Mouse (Mus musculus): ENCODE measurements around the gene Cpa4. TPM values are rescaled to one million over a fixed set of nuclear protein-coding genes. Genes with fewer than 3 reads are reported as not detected.

Cpa4 gene
- not detected for total RNA-seq (2021)

DNA sequence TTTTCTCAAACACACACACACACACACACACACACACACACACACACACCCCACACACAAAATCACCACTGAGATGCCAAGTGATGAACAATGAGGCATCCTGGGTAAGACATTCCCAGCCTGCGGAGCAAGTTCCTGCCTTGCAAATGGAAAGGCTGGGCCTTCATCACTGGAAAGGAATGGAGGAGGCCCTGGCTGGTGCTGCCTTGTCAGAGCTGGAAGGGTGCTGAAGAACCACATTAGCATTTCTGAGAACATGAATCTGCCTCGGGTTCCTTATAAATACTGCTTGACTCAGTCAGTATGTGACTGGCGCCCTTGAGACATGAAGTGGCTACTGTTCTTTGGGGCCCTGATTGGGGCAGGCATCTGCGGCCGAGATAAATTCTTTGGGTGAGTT, at the start of gene Cpa4:
Gene Cpa4 (plus strand): TSS at position 301 of the 400 bp plus-strand sequence.
- no peak for DNase-seq (ENCODE audit: extremely low spot score in 1 of 2, low spot score in 1 of 2)

DNA sequence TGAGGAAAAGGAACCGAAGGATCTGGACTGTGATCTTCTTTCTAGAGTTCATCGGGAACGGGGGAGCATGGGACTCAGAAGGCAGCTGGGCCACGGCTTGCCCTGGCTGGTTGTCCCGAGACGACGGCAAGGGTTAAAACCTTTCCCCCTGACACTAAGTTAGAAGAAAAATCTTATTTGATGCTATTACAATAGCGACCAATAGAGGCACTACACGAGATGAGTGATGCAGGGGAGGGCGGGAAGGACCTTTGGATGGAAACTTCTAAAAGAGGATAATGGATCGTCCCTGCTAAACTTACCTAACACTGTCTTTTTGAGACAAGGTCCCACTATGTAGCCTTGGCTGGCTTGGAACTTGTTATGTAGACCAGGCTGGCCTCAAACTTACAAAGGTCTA, 47.8 kb upstream of the Cpa4 start:
- no peak for DNase-seq (ENCODE audit: extremely low spot score in 1 of 2, low spot score in 1 of 2)

DNA sequence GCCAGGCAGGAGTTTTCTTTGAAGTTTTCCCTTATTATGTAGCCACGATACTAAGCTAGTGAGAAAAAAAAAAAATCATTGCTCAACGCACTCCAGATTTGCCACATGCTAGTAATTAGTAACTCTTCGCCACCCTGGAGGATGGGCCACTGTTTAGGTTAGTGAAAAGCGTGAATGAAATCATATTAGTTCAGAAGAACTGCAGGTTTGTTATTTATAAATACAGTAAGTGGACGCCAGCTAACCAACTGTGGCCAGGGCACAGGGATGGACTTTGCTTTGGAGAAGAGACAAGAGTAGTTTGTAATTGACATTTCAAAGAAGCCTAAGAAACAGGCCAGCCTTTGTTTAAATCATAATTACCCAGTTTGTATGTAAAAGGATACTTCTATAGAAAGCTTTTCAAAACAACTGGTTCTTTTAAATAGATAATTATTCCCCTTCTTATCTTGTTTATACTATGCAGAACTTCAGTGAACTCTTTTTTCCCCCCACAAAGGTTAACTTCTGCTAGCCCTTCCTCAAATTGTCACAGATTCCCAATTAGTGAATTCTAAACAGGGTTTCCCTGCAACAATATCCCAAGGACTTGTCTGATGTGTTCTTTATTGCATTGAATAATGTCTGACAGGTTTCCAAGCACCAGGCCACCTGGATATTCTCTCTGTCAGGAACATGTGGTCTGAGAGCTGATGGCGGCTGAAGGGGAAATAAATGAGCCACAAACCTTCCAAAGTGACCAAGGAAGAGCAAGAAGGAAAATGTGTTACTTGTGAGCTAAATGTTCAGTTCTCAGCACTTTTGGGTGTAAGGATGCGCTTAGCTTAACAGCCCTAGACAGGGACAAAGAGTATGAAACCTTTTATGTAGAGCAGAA, 42.5 kb upstream of the Cpa4 start:
- no peak for DNase-seq (ENCODE audit: extremely low spot score in 1 of 2, low spot score in 1 of 2)

DNA sequence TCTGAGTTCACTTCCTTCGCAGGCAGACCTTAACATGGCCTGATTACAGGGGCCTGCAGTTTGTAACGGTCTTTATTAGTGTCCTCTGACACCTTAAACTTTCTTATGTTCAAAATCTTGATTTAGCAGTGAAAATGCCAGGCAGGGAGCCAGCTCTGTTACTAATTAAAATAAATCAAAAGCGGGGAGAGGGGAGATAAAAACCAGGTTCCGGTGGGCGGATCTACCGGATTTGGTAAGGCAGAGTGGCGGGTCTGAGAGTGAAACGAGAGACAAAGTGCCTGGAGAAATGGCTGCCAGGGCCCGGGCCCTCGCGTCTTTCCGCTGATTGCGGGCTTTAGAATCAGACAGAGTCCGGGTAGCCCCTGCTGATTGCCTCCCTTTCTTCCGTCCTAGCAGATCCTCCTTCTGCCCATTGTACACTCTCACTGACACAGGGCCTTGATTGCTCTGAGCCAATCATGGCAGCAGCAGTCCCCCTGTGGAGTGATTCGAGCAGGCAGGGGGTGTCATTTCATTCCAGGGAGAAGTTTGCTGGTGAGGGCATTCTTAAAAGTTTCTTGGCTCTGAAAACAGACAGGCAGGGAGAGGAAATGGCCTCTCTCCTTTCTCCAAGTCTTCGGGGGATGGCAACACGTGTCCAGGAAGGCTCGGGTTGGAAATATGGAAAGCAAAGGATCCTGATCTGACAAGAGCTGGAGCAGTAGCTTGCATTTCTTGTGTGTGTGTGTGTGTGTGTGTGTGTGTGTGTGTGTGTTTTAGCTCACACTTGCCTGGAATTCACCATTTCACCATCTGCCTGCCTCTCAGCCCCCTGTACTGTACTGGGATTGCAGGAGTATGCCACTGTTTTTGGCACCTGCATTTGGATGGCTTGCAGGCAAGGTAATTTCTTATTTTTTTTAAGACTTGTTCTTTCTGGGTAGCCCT, 41.3 kb upstream of the Cpa4 start:
- no peak for DNase-seq (ENCODE audit: extremely low spot score in 1 of 2, low spot score in 1 of 2)

DNA sequence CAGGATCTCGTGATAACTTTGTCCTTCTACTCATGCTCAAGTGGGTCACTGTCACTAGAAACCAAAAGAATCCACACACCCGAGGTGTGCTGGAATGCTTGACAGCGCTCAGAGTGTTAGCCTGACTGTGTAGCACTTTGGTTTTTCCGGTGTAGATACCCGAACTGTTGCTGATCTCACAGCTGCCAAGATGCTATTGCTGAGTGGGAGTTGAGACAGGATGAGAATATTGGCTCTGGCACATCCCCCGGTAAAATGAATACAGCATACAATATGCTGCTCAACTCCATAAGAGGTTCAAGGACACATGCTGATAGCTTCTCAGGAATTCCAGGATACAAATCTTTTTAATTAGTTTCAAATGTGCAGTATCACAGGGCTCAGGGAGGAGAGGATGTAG, 39.4 kb upstream of the Cpa4 start:
- DNase-seq (ENCODE audit: extremely low spot score in 1 of 2, low spot score in 1 of 2): no peak

DNA sequence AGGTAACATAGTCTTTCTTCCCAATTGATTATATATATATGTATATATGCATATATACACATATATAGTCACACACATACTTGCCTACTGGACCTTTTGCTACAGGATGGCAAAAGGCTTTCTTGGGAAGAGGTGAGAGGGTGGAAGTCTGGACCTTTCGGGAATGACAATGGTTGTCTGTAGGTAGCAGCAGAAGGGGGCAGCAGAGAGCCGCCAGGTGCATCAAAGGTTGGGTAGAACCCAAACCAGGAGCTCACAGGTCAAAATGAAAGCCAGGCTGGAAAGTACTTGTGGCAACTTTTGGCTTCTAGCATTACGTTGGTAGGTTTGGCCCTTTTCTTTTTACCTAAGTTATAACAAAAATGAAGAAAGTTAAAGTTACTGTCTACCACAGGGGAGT, 32.8 kb upstream of the Cpa4 start:
- peak in 1 of 2 experiments; percentile 43 for DNase-seq (ENCODE audit: extremely low spot score in 1 of 2, low spot score in 1 of 2)

DNA sequence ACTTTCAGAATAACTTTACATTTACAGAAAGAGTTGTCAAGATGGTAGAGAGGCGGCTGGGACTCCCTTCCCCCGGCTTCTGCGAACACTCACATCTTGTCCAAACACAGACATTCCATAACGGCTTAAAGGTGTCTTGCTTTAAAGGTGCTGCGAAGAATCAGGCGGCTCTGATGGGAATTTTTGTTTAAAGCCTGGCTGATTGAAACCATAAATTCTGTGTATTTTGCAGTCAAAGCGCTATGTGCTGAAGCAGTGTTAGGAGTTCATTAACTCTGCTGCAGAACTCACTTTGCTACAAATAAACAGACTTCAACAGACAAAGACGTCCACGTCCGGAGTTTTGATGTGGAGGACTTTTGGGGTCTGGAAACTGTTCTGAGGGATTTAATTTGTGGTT, 29.9 kb upstream of the Cpa4 start:
- DNase-seq (ENCODE audit: extremely low spot score in 1 of 2, low spot score in 1 of 2): no peak

DNA sequence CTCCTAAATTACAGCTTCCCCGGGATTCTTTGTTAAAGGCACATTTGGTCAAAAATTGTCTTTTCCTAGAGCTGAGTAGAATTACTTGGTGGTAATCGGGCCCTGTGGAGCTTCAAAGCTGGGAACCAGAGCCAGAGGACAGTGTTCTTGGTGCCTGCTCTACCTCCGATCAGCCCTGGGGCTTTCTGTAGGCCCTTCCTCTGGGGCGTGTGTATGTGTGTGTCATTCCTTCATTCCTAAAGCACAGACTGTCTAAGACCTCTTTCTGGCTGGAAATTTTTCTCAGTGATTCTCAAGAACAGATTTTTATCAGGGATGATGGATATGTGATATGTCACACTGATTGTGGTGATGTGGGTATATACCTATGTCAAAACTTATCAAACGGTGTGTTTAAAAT, 29.4 kb upstream of the Cpa4 start:
- DNase-seq (ENCODE audit: extremely low spot score in 1 of 2, low spot score in 1 of 2): no peak

DNA sequence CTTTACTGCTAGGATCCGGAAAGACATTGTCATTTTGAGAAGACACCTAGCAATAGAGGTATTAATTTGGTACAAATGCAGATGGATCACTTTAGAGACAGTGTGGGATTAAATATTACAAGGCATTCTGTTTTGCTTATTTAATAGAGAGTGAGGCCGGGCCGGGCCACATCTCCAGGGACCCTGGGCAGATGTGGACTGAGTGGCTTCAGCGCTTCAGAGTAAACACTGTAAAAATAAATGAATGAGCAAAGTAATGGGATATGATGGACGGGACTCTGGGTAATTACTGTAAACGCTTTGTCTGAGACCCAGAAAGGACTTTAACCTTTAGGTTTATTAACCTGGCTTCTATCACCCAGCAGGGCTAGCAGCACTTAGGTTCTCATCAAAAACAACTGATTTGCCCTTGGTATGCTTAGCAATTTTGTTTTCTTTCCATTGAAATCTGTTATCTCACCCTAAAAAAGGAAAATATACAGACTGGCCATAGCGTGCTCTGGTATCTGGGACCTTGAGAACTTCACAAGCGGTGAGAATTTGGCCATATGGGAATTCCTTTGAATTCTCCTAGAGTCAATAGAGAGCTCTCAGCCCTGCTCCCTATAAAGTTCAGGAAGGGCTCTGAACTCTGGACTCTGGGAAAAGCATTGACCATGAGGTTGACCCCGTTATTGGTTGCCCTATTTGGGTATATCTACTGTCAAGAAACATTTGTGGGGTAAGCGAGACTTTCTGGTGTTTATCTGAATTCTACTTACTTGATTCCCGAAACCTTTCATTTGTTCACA, 27.0 kb upstream of the Cpa4 start, which contains the start of gene Cpa2:
Gene Cpa2 (plus strand): TSS at position 574 of the 791 bp plus-strand sequence.
- no peak for DNase-seq (ENCODE audit: extremely low spot score in 1 of 2, low spot score in 1 of 2)

DNA sequence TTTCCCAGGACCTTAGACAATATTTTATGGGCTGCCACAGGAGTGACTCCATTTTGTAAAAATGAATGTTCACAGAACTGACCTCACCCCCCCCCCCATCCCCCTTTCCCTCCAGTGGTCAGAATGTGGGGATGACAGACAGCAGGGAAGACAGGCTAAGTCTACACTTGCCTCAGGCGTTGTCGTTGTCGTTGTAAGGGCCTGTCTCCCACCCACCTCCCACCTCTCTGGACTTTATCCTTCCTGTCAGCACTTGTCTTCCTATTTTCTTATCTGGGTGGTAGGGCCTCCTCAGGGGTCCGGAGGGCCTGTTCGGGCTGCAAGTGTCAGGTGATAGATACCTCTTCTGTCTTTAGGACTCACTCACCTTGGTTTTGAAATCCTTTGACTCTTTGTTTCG, 25.9 kb upstream of the Cpa4 start:
- DNase-seq (ENCODE audit: extremely low spot score in 1 of 2, low spot score in 1 of 2): no peak

DNA sequence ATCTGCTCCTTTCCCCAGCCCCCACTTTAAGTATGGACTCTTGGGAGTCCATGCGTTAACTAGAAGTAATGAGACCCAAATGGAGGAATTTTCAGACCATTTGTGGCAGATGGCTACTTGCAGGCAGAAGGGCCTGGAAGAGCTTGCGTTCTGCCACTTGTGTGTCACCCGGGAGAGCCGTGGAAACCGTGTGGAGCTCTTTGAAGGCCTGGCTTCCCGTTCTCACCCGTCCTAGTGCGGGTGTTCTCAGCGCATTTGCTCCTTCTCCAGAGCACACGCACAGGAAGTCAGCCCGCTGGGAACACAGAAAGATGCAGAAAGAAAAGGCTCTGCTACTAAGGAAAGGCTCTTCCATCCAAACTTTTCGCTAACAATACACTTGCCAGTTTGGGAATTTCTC, 25.1 kb upstream of the Cpa4 start:
- DNase-seq (ENCODE audit: extremely low spot score in 1 of 2, low spot score in 1 of 2): no peak

DNA sequence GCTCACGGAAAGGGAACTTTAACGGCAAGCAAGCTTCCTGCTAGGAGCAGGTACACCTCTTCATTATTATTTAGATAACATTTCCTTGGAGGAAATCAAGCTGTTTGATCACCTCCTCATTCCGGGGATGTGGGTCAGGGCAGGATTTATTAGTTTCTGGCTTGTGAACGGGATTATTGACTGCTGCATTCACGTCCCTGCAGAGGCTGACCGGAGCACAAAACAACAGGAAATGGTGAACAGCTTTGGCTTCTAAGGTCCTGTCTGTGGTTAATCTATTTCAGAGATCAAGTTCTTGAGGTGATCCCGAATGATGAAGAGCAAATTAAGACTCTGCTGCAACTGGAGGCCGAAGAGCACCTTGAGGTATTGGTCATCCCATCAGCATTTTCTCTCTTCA, 24.3 kb upstream of the Cpa4 start:
- DNase-seq (ENCODE audit: extremely low spot score in 1 of 2, low spot score in 1 of 2): no peak

DNA sequence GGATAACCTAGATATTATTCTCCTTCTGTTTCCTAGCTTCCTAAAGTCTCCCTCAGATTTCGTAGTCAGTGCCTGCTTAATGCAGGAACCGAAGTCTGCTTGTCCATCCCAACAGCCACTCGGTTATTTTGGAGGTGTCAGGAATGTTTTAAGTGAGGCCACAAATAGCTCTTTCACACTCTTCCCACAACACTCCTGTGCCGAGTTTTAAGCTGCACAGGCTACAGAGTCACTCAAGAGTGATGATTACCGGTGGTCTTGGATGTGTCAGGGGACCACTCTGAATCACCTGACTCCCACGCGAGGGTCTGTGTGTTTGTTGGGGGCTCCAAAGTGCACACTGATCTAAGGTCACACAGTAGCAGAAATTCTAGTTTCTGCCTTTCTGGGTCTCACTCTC, 22.5 kb upstream of the Cpa4 start:
- DNase-seq (ENCODE audit: extremely low spot score in 1 of 2, low spot score in 1 of 2): no peak

DNA sequence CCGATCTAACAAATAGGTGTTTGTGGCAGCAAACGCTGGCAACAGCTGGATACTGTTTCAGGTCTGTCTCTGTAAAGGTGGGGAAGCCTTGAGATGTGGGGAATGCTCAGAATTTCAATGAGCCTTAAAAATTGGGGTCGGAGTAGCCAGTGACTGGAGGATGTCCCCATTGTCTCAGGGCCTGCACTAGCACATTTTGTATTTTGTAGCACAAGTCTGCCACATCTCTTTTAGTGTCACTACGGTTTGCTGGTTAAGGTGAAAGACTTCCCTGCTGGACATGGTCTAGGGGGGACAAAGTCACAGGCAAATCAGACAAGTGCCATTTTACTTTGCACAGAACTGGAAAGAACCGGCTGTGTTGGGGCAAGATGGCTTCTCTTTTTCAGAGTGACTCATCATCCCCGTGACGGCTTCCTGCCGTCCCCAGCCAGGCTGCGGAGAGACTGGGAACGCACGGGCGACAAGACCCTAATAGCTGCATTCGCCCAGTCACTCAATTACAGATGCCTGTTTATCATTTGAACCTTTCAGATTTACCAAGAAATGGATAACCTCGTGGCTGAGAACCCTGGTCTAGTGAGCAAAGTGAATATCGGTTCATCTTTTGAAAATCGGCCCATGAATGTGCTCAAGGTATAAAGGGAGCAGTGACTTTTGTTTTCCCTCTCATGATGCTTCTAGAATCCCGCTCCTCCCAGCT, 21.4 kb upstream of the Cpa4 start:
- DNase-seq (ENCODE audit: extremely low spot score in 1 of 2, low spot score in 1 of 2): no peak

DNA sequence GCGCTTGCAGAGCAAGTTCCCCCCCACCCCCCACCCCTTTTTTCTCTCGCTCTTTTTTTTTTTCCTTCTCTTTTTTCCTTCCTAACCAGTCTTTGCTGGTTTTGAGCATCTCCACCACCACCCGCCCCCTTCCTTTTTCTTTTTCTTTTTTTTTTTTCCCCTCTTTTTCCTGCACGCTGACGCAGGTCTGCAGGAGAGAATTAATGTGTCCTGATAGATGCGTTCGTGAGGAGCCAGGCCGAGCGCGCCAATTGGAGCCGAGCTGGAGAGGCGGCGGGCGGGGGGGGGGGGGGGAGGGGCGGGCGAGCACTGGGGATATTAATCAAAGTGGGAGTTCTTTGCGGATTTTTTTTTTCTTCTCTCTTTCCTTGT, 20.9 kb upstream of the Cpa4 start:
- DNase-seq (ENCODE audit: extremely low spot score in 1 of 2, low spot score in 1 of 2): no peak

DNA sequence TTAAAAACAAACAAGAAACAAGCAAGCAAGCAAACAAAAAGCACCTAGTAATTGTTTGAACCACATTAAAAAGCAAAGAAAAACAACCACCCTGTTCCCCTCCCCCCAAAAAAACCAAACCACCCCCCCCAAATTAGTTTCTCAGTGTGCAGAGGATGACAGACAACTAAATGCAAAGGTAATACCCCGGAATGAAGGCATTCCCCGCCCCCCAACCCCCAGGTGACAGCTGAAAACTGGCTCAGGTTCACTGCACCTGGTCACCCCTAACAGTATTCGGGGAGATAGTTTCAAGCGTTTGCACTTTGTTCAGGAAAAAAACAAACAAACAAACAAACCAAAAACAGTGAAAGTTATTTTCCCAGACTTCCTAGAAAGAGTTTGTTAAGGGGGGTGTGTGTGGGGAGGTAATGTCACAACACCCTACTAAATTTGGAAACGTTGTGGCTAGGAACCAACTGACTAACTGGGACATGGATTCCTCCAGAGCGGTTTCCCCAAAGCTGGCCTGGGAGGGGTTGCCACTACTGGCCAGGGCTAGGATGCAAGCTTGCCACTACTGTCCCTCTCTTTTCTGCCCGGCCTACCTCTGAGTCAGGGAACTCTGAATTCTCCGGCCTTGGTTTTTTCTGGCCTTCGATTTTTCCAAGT, 20.4 kb upstream of the Cpa4 start:
- peak in 1 of 2 experiments; percentile 2 for DNase-seq (ENCODE audit: extremely low spot score in 1 of 2, low spot score in 1 of 2)

DNA sequence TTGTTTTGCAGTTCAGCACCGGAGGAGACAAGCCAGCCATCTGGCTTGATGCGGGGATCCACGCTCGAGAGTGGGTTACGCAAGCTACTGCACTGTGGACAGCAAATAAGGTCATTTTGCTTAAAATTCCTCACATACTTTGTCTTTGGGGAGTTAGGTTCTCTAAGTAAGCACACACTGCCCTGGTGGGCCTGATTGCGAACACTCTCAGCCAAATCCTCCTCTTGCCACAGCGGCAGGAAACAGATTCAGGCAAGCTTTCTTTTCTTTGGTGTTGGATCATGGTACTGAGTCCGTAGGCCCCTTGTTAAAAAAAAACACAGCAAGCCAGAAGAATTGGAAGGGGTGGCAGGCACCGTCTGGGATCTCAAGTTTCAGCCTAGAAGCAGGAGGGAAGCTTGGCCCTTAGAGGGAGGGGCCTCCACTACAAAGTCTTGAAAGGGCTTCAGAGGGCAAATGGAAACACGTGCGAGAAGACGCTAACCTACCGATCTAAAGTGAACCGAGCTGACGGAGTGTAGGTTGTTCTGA, 18.9 kb upstream of the Cpa4 start:
- no peak for DNase-seq (ENCODE audit: extremely low spot score in 1 of 2, low spot score in 1 of 2)

DNA sequence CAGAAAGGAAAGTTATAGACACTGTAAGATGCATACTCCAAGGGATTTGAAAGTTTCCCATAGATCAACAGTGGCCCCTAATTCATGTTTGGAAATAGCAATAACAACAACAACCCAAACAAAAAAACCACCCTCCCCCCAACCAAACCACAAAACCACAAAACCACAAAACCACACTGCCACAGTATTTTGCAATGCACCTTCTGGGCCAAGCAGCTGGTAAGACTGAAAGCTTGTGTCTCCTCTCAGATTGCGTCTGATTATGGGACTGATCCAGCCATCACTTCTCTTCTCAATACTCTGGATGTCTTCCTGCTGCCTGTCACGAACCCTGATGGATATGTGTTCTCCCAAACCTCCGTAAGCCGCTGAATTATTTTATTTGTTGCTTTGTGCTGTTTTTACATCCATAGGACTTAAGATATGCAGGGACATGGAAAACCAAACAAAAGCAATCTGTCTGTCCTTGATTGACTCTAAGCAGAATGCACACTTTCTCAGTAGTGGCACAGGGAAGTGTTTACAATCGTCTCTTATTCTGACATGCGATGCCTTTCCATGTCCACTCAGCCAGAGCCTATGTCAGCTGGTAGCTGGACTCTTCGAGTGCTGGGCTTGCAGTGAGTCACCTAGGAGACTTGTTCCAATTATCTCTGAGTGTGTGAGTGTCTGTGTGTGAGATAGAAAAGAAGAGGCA, 17.5 kb upstream of the Cpa4 start:
- no peak for DNase-seq (ENCODE audit: extremely low spot score in 1 of 2, low spot score in 1 of 2)

DNA sequence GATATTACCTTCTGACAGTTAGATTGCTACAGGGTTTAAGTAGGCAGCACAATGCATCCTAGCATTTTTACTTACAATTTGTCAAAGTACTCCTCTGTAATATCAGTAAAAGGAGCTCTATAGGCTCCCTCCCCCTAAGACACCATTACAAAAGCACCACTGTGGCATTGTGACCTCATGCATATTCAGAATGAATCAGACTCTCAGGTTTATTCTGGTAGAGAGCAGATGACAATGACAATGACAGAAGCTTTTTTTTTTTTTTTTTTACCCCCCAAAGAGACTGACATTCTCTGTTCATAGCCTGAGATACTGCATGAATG, 17.0 kb upstream of the Cpa4 start:
- DNase-seq (ENCODE audit: extremely low spot score in 1 of 2, low spot score in 1 of 2): no peak
